Mouse (Mus musculus) heart, embryonic 12.5 days (tissue): ENCODE measurements around the gene Pck2. TPM values are rescaled to one million over a fixed set of nuclear protein-coding genes. Genes with fewer than 3 reads are reported as not detected.

ENCODE experiments used
- ATAC-seq: fragments of 200-750 bp; cut with Nextera tagmentation; 2 replicates; pipeline ENCODE4 v1.8.0; 2017; ENCODE audit warnings: moderate TSS enrichment, moderate library complexity; ENCODE audit not compliant: insufficient number of reproducible peaks, low FRiP score
- H3K27ac ChIP-seq: fragments of 300-500 bp; sonication (generic); 2 replicates; pipeline ENCODE4 v1.5.1; 2016; ENCODE audit warnings: mild to moderate bottlenecking, moderate library complexity; ENCODE audit not compliant: poor library complexity, severe bottlenecking
- H3K27me3 ChIP-seq: fragments of 300-500 bp; sonication (generic); replicated peaks from 2 replicates; pipeline ENCODE4 v1.6.1; 2016; ENCODE audit warnings: mild to moderate bottlenecking, moderate library complexity
- H3K36me3 ChIP-seq: fragments of 300-500 bp; sonication (generic); 2 replicates; pipeline ENCODE4 v1.6.1; 2016; ENCODE audit warnings: mild to moderate bottlenecking, moderate library complexity
- H3K4me1 ChIP-seq: fragments of 300-500 bp; sonication (generic); replicated peaks from 2 replicates; pipeline ENCODE4 v1.6.1; 2016; ENCODE audit warnings: mild to moderate bottlenecking
- H3K4me2 ChIP-seq: fragments of 300-500 bp; sonication (generic); 2 replicates; pipeline ENCODE4 v1.6.1; 2016; ENCODE audit warnings: mild to moderate bottlenecking, moderate library complexity
- H3K4me3 ChIP-seq: fragments of 300-500 bp; sonication (generic); 2 replicates; pipeline ENCODE4 v1.5.1; 2016; ENCODE audit warnings: mild to moderate bottlenecking
- H3K9ac ChIP-seq: fragments of 300-500 bp; sonication (generic); 2 replicates; pipeline ENCODE4 v1.6.1; 2016; ENCODE audit warnings: mild to moderate bottlenecking, moderate library complexity
- H3K9me3 ChIP-seq: fragments of 300-500 bp; sonication (generic); replicated peaks from 2 replicates; pipeline ENCODE4 v1.6.1; 2016; ENCODE audit warnings: mild to moderate bottlenecking, moderate library complexity
- WGBS: fragments of 180-500 bp; shearing (Covaris S2); methylation state at CpG from one replicate; pipeline ENCODE4 v1.1.7; 2016; 5-methylcytosine and 5-hydroxymethylcytosine counted together
- polyA plus RNA-seq: library from polyadenylated mRNA; unstranded; fragments of >200 nt; fragmentation: Nextera tagmentation; extraction: Ambion mirVana; gene quantifications from 2 replicates; pipeline ENCODE4 v1.2.1, GENCODE M21; 2016

Gene Pck2
- polyA plus RNA-seq, 1 experiment from 2014 or later, result 38.8 TPM

DNA sequence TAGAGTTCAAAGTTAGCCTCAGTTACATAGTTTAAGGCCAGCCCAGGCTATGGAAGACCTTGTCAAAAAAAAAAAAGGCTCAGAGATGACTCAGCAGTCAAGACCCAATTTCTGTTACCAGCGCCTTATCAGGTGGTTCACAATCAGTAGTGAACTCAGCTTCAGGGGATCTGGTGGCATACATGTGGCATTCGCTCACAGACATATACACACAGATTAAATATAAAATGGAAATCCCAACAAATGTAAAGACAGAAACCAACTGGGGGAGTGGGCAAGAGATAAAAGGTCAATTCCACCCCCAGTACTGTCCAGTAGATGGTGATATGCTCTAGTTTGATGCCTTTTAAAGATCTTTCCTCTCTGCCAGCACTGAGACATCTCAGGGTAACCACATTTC lies 46.1 kb downstream of the Pck2 start:
- Histone ChIP-seq H3K4me2 (no peak overlapping the region), H3K9ac (no peak overlapping the region), H3K27me3 (no peaks in the 10 kb centered on the region), H3K4me3 (no peak overlapping the region), H3K27ac (0 out of 2 replicates have a peak overlapping the region, but pooled peaks have one; percentile 8), H3K4me1 (peaks cover 22% of the 10 kb centered on the region), H3K36me3 (peaks cover 27% of the 10 kb centered on the region), H3K9me3 (no peaks in the 10 kb centered on the region)
- WGBS, result 74% methylated on average over 2 of the region's 2 CpGs
- ATAC-seq, result no peak

- no peak overlapping the region for H3K4me3 ChIP-seq
- 90% methylated on average over 5 of the region's 5 CpGs for WGBS
- no peak overlapping the region for H3K4me2 ChIP-seq
These were observed 49.2 kb downstream of the Pck2 start for GRCm38 (mm10) chr14:55589271-55589670.

GRCm38 (mm10) chr14:55589771-55590448 lies 49.8 kb downstream of the Pck2 start:
- peak overlapping the region; percentile 98 for H3K4me3 ChIP-seq
- H3K36me3 ChIP-seq, result peaks cover 26% of the 10 kb centered on the region
- peak overlapping the region; percentile 95 for H3K4me2 ChIP-seq
- H3K27ac ChIP-seq, result peak overlapping the region; percentile 98; the same call in 1 of the 2 replicates
- no peak for ATAC-seq
- WGBS, result 86% methylated on average over 11 of the region's 11 CpGs
- no peaks in the 10 kb centered on the region for H3K27me3 ChIP-seq
- peaks cover 31% of the 10 kb centered on the region for H3K4me1 ChIP-seq
- H3K9ac ChIP-seq, result peak overlapping the region; percentile 77
- H3K9me3 ChIP-seq, result no peaks in the 10 kb centered on the region

More at GRCm38 (mm10) chr14:55589271-55589670, 49.2 kb downstream of the Pck2 start:
- H3K9me3 ChIP-seq, result no peaks in the 10 kb centered on the region
- no peak overlapping the region for H3K27ac ChIP-seq
- ATAC-seq, result no peak
- peaks cover 19% of the 10 kb centered on the region for H3K36me3 ChIP-seq
- peaks cover 37% of the 10 kb centered on the region for H3K4me1 ChIP-seq
- H3K27me3 ChIP-seq, result no peaks in the 10 kb centered on the region
- no peak overlapping the region for H3K9ac ChIP-seq

- Histone ChIP-seq H3K36me3 (peaks cover 35% of the 10 kb centered on the region), H3K27ac (peak within 1 kb of the TSS; percentile 98), H3K4me2 (peak within 1 kb of the TSS; percentile 95), H3K27me3 (no peaks in the 10 kb centered on the region), H3K9me3 (no peaks in the 10 kb centered on the region), H3K4me3 (peak within 1 kb of the TSS; percentile 98), H3K9ac (peak within 1 kb of the TSS; percentile 95), H3K4me1 (peaks cover 26% of the 10 kb centered on the region)
- WGBS, result under 1% methylated on average over 22 of the region's 22 CpGs
- ATAC-seq, result peak; percentile 95
These were observed 50.8 kb downstream of the Pck2 start, which contains the start of gene Psme2 for GRCm38 (mm10) chr14:55590748-55591330. Gene Psme2, minus strand, starts transcription at chr14:55591113.

- H3K4me2 ChIP-seq, result peak within 1 kb of the TSS; percentile 95
- H3K4me1 ChIP-seq, result peaks cover 25% of the 10 kb centered on the region
- no peaks in the 10 kb centered on the region for H3K27me3 ChIP-seq
- ATAC-seq, result peak; percentile 90
- H3K27ac ChIP-seq, result peak within 1 kb of the TSS; percentile 98
- under 1% methylated on average over 33 of the region's 33 CpGs for WGBS
- peak within 1 kb of the TSS; percentile 95 for H3K9ac ChIP-seq
- no peaks in the 10 kb centered on the region for H3K9me3 ChIP-seq
- peaks cover 41% of the 10 kb centered on the region for H3K36me3 ChIP-seq
- peak within 1 kb of the TSS; percentile 98 for H3K4me3 ChIP-seq
These were observed 51.3 kb downstream of the Pck2 start, which contains the start of gene Rnf31 for GRCm38 (mm10) chr14:55591331-55591891. Gene Rnf31, plus strand, starts transcription at chr14:55591708.

DNA sequence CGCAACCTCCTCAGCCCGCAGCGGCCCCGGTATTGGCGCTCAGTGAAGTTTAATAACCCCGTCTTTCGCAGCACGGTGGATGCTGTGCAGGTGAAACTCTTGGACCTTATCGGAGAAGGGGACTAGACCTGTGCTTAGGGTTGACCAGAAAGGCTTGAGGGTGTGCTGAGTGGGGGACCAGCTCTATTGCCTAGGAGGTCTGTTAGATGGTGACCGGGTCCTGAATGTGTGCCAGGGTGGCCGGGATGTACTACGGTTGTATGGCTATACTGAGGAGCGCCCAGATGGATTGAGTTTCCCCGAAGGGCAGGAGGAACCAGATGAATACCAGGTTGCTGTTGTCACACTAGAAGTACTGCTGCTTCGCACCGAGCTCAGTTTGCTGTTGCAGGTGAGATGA lies 52.2 kb downstream of the Pck2 start:
- H3K36me3 ChIP-seq, result peaks cover 44% of the 10 kb centered on the region
- no peaks in the 10 kb centered on the region for H3K27me3 ChIP-seq
- H3K4me2 ChIP-seq, result peak overlapping the region; percentile 95
- H3K27ac ChIP-seq, result peak overlapping the region; percentile 98
- H3K9ac ChIP-seq, result peak overlapping the region; percentile 95
- no peaks in the 10 kb centered on the region for H3K9me3 ChIP-seq
- ATAC-seq, result no peak
- 8% methylated on average over 16 of the region's 16 CpGs for WGBS
- peak overlapping the region; percentile 98 for H3K4me3 ChIP-seq
- H3K4me1 ChIP-seq, result peaks cover 25% of the 10 kb centered on the region

DNA sequence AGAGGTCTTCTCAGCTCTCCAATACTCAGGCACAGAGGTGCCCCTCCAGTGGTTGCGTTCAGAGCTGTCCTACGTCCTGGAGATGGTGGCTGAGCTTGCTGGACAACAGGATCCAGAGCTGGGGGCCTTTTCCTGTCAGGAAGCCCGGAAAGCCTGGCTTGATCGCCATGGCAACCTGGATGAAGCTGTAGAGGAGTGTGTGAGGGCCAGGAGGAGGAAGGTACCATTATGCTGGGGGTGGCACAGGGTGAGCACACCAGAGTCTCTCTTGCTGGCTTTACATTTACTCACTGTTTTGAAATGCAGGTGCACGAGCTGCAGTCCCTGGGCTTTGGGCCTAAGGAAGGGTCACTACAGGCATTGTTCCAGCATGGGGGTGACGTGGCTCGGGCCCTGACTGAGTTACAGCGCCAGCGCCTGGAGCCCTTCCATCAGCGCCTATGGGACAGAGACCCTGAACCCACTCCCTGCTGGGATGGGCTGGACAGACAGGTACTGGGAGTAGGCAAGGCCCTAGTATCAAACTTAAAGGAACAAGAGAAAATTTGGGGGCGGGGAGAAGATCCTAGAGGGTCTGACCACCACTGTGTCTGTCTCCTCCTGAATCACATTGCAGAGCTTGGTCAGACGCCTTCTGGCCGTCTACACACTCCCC lies 56.1 kb downstream of the Pck2 start:
- Histone ChIP-seq H3K27me3 (no peaks in the 10 kb centered on the region), H3K4me1 (peaks cover 18% of the 10 kb centered on the region), H3K9me3 (no peaks in the 10 kb centered on the region), H3K36me3 (peaks cover 71% of the 10 kb centered on the region), H3K9ac (no peak overlapping the region), H3K4me2 (0 out of 2 replicates have a peak overlapping the region, but pooled peaks have one; percentile 12), H3K4me3 (no peak overlapping the region), H3K27ac (no peak overlapping the region)
- WGBS, result 82% methylated on average over 13 of the region's 13 CpGs
- no peak for ATAC-seq

DNA sequence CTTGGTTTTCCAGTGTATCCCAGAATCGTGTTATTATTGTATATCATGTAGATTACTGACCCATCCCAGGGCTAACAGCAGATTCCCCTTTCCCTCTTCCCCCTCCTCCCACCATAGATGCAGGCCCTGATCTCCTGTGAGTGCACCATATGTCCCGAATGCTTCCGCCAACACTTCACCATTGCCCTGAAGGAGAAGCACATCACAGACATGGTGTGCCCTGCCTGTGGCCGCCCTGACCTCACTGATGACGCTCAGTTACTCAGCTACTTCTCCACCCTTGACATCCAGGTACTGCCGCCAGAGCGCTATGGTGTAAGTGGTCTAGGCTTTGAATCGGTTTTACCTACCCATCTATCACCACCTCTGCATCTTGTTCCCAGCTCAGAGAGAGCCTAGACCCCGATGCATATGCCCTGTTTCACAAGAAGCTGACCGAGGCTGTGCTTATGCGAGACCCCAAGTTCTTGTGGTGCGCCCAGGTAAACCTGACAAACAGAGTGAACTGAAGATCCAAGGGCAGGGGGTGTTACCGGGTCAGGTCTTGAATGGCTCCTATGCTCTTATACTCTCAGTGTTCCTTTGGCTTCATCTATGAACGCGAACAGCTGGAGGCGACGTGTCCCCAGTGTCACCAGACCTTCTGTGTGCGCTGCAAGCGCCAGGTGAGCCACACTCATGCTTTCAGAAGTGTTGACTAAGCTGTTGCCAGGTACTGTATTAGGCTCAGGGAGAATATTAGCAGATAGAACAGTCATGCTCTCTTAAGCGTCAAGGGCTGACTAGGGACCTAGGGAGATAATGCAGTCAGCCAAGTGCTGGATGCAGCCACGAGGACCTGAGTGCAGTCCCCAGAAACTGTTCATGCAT lies 58.7 kb downstream of the Pck2 start:
- Histone ChIP-seq H3K27me3 (no peaks in the 10 kb centered on the region), H3K27ac (no peak overlapping the region), H3K9me3 (no peaks in the 10 kb centered on the region), H3K4me3 (no peak overlapping the region), H3K36me3 (peaks cover 93% of the 10 kb centered on the region), H3K9ac (no peak overlapping the region), H3K4me1 (0 out of 2 replicates have a peak, but pooled peaks cover under 1% of the 10 kb centered on the region), H3K4me2 (no peak overlapping the region)
- no peak for ATAC-seq
- 91% methylated on average over 21 of the region's 21 CpGs for WGBS
